Mouse (Mus musculus) 3T3-L1 (cell line): ENCODE results near the gene Lrp10.

Source experiments
- DNase-seq: peaks from one replicate; pipeline ENCODE4 v3.0.0-alpha.2; 2015; ENCODE audit warnings: low read depth, low spot score

Gene Lrp10

DNA sequence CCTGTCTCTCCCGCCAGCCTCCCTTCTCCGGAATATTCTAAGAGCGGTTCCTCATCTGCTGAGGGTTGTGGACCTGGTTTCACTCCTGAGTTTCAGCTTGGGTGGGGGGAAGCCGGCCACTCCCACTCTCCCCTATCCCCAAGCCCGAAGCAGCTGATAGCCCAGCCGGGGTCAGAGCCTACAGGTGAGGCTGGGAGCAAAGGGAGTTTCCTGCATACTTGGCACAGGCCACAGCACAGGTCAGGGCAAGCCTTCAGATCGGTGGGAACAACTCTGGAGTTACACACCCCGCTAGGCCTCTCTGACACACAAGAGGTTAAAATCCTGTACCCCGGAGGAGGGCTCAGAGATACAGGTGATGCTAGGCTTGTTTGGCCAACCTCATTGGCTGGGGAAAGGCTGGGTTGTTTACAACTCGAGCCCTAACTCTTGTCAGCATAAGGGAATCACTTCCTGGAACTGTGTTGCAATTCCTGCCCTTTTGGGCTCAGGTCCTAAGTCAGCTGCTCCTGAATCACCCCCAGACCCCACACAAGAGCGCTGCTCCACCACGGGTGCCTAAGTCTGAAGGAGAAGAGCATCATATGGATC, 29.9 kb upstream of the Lrp10 start:
- peak; percentile 62 for DNase-seq

DNA sequence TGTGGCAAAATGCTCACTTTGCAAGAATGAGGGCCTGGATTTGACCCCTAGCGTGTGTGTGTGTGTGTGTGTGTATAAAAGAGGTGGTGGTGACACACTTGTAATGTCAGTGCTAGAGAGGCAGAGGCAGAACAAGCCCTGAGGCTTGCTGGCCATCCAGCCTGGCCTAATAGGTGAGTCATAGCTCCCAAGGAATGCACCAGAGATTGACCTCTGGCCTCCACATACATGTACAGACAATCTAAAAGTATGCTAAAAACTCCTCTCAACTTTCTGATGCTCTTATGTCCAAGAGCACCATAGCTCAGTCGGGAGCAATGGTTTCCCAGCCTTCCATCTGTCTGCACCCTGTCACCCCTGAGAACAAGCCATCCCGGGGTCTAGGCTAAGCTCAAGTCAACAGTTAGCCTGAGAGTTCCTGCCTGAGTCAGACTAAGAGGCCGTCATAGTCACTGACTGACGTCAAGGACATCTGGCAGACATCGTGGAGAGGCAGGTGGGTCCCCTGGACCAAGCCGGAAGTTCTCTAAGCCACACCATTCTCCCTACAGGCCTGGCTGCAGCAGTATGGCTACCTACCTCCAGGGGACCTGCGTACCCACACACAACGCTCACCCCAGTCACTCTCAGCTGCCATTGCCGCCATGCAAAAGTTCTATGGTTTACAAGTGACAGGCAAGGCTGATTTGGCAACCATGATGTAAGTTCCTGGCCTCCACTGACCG, 28.6 kb upstream of the Lrp10 start:
- peak; percentile 92 for DNase-seq

DNA sequence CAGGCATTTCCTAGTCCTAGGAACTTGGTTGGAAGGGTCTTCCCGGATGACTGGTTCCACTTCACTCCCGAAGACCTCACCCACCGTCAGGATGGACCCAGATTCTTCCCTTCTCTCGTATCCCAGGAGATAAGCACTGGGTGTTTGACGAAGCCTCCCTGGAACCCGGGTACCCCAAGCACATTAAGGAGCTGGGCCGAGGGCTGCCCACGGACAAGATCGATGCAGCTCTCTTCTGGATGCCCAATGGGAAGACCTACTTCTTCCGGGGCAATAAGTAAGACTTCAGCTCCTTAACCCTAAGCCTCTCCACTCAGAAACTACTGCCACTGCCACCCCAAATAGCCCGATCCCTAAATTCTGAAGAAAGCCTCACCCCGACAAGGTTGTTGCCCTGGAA, 24.8 kb upstream of the Lrp10 start:
- no peak for DNase-seq

- DNase-seq, result no peak
Observed at GRCm38 (mm10) chr14:54439610-54440009, 24.3 kb upstream of the Lrp10 start.

- no peak for DNase-seq
Observed at GRCm38 (mm10) chr14:54440538-54440937, 23.4 kb upstream of the Lrp10 start.

- no peak for DNase-seq
Observed at GRCm38 (mm10) chr14:54441365-54441764, 22.6 kb upstream of the Lrp10 start.

DNA sequence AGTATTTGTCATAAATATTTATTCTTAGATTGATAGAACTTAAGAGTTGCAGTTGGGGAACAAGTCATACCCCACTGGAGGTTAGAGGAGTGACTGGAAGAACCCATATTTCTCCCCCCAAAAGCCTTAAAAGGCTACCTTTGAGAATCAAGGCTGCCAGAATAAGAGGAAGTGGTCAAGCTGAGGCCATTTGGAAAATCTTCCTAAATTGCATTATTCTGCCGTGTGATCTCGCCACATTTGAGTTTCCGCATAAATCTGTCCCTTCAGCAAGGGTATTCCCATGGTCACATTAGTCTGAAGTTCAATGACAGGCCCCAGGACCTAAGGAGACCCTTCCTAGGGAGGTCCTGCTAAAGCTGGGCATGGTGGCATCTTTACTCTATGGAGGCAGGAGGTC, 21.4 kb upstream of the Lrp10 start:
- peak; percentile 49 for DNase-seq

DNA sequence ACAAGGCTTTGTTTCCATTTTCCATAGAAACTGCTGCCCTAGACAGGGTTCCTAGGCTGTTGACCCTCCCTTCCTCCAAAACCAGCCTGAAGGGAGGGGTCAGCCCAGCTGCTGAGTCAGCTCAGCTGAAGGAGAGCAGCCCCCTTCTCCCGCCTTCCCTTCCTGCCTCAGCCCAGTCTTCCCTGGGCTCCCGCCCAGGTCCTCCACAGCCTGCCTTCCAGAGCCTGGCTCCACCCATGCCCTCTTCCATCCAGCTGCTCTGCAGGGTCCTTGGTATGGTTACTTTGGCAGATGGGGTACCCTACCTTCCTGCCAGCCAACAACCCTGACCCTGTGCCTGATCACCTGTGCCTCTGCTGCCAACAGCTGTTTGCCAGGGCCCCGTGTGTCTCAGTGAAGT, 20.7 kb upstream of the Lrp10 start:
- DNase-seq, result peak; percentile 95

- peak; percentile 99 for DNase-seq
Observed at GRCm38 (mm10) chr14:54443712-54444618, 20.0 kb upstream of the Lrp10 start.

- DNase-seq, result peak; percentile 84
Observed at GRCm38 (mm10) chr14:54445476-54445875, 18.5 kb upstream of the Lrp10 start.

DNA sequence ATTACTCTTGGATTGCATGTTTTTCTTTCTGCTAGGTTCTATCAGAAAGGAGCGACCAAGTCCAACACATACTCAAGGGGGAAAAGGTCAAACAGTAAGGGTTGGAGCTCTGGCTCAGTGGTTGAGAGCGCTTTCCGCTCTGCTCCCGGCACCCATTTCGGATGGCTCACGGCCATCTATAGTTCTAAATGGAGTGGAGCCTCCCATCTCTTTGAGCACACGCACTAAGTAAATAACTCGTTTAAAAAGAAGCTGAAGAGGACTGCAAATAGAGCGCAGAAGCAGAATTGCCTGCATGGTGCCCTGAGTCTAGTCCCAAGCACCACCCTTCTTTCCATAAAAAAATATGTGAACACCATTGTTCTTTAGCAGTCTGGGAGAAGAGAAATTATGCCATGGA, 10.4 kb upstream of the Lrp10 start:
- no peak for DNase-seq

DNA sequence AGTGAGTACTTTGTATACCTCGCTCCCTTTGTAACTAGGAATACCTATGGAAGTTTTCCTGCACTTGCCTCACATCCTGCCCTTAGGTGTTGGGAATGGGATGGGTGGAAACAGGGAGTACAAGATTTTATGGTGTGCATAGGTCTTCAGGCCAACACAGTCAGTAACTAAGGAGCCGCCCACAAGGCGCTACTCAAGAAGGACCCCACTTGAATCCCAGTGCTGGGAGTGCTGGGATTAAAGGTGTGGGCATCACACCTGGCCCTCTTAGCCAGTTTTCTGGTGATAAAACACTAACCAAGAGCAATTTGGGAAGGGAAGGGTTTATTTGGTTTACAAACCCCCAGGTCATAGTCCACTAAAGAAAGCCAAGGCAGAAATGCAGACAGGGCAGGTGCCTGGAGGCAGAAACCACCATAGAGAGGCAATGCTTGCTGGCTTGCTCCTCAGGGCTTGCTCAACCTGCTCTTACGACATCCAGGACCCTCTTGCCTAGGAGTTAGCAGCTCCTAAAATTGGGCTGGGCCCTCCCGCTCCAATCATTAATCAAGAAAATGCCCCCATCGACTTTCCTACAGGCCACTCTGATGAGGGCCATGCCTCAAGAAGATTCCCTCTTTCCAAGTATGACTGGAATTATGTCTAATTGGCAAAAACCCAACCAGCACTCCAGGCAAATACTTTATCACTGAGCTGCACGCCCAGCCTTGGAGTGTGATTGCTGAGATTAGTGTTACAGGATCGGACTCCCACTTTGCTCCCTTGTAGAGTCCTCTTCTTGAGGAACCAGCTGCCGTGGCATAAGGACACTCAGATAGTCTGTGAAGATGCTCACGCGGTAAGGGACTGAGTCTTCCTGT, 9.0 kb upstream of the Lrp10 start:
- no peak for DNase-seq

- DNase-seq, result no peak
Observed at GRCm38 (mm10) chr14:54457907-54458569, 5.9 kb upstream of the Lrp10 start.

DNA sequence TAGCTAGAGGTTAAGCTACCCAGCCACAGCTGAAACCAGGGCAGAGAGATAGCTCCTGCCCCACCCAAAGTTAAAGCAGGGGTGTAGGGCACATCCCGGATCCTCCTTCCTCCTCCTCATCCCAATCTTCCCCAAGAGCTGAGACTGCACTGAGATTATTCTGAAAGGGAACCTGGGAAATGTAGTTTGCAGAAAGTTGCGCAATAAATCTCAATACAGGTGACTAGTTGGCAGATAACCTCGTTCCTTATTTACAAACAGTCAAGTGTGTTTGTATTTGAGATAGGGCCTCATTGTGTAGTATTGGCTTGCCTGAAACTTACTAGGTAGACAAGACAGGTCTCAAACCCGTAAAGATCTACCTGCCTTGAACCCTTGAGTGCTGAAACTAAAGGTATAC, 1.8 kb upstream of the Lrp10 start:
- DNase-seq, result no peak

GRCm38 (mm10) chr14:54463108-54463958, 604 bp upstream of the Lrp10 start:
- DNase-seq, result no peak

- peak; percentile 91 for DNase-seq
Observed at GRCm38 (mm10) chr14:54464293-54465005, 512 bp downstream of the Lrp10 start.

- no peak for DNase-seq
Observed at GRCm38 (mm10) chr14:54471467-54471866, 7.5 kb downstream of the Lrp10 start.

GRCm38 (mm10) chr14:54472671-54473070, 8.7 kb downstream of the Lrp10 start:
- no peak for DNase-seq

- no peak for DNase-seq
Observed at GRCm38 (mm10) chr14:54474744-54475143, 10.8 kb downstream of the Lrp10 start.
